Mouse (Mus musculus): ENCODE results near the gene Gemin6.
"Not testable (repeated sequence)": the region's sequence is repeated elsewhere in the genome, so short reads cannot be mapped to it uniquely, and the experiment has no call there.

The Gemin6 gene

GRCm38 (mm10) chr17:80235477-80235876 lies 11.2 kb downstream of the Gemin6 start:
- no peak for DNase-seq

GRCm38 (mm10) chr17:80236805-80237204 lies 12.6 kb downstream of the Gemin6 start:
- no peak for DNase-seq

GRCm38 (mm10) chr17:80237475-80237874 lies 13.2 kb downstream of the Gemin6 start:
- DNase-seq = no peak

GRCm38 (mm10) chr17:80241594-80241993 lies 17.4 kb downstream of the Gemin6 start:
- no peak for DNase-seq

GRCm38 (mm10) chr17:80243116-80243515 lies 18.9 kb downstream of the Gemin6 start:
- DNase-seq = peak; percentile 56

GRCm38 (mm10) chr17:80252757-80253525 lies 28.7 kb downstream of the Gemin6 start:
- DNase-seq = peak; percentile 51

GRCm38 (mm10) chr17:80254421-80254820 lies 30.2 kb downstream of the Gemin6 start:
- no peak for DNase-seq

- DNase-seq = peak; percentile 84
These were observed 31.0 kb downstream of the Gemin6 start for GRCm38 (mm10) chr17:80255208-80255607.

GRCm38 (mm10) chr17:80267065-80267464 lies 42.8 kb downstream of the Gemin6 start:
- no peak for DNase-seq

GRCm38 (mm10) chr17:80268151-80268550 lies 43.9 kb downstream of the Gemin6 start:
- no peak for DNase-seq

- DNase-seq = not testable (repeated sequence)
These were observed 46.4 kb downstream of the Gemin6 start for GRCm38 (mm10) chr17:80270622-80271021.

Data from lung, postnatal 10 days (tissue).